Mouse (Mus musculus): ENCODE results near the gene Dnaic2.

Gene Dnaic2

GRCm38 (mm10) chr11:114764820-114765818, 37.9 kb downstream of the Dnaic2 start, which contains the start of gene Kif19a:
Gene Kif19a (plus strand): TSS chr11:114765388.
- peak; percentile 74 for DNase-seq

- DNase-seq: no peak
Observed at GRCm38 (mm10) chr11:114769911-114770310, 42.7 kb downstream of the Dnaic2 start.

- DNase-seq: no peak
Observed at GRCm38 (mm10) chr11:114771896-114772295, 44.7 kb downstream of the Dnaic2 start.

DNA sequence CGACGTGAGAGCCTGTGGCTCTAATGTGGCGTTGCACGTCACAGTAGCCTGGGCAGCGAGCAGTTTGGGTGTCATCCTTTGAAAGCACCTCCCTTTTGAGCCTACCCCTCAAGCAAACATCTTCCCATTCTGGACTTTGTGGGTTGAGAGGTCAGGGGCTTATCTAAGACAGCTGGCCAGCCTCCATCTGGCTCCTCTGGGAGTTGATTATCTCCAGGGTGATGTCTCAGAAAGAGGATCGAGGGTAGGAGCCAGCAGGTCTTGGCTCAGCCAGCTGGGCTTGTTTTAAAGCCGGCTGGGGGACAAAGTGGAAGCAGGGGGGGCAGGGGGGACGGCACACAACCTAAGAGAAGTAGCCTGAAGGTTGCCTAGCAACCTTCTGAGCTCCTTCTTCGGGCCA, 52.9 kb downstream of the Dnaic2 start:
- DNase-seq: no peak

- no peak for DNase-seq
Observed at GRCm38 (mm10) chr11:114785892-114786291, 58.7 kb downstream of the Dnaic2 start.

DNA sequence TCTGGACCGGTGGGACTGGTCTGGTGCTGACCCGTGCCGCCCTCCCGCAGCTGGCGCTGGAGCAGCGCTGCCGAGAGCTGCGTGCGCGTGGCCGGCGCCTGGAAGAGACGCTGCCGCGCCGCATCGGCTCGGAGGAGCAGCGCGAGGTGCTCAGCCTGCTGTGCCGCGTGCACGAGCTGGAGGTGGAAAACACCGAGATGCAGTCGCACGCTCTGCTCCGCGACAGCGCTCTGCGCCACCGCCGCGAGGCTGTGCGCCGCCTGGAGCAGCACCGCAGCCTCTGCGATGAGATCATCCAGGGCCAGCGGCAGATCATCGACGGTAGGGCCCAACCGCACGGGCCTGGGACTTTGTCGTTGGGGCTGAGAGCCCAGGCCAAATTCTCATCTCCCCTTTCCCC, 59.1 kb downstream of the Dnaic2 start:
- DNase-seq: no peak

DNA sequence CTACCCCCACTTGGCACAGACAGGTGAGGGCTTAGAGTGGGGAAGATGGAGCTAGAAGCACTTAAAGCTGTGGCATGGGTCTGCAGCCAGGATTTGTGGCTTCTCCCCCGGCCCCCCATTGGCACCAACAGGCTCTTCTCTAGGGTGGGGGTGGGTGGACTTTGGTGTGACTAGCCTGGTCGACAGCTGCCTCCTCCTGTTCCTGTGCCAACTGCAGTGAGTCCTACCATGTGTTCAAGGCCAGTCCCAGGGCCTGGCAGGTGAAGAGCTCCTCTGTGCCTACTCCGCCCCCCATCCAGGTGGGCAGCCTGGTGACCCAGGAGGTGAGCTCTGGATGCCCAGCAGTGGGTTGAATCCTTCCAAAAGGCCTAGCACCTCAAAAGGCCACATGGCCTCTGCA, 60.4 kb downstream of the Dnaic2 start:
- DNase-seq: no peak

GRCm38 (mm10) chr11:114789061-114789714, 62.0 kb downstream of the Dnaic2 start:
- peak; percentile 75 for DNase-seq

DNA sequence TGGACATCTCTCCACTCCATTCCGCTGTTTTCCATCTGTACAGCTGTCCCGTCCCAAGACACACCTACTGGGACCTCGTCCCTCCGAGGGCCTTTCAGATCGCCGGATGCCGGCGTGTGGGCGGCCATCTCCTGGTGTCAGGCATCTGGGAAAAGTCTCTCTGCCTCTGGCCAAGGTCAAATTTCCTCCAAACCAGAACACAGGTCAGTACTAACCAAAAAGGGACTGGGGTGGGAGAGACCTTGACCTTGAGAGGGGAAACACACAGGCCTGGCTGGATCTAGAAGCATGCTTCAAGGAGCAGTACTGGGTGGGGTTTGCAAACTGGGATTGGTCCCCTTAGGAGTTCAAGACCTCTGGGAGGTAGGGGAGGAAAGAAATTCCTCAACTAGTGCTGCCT, 62.5 kb downstream of the Dnaic2 start:
- no peak for DNase-seq

- no peak for DNase-seq
Observed at GRCm38 (mm10) chr11:114790171-114790570, 63.0 kb downstream of the Dnaic2 start.

DNA sequence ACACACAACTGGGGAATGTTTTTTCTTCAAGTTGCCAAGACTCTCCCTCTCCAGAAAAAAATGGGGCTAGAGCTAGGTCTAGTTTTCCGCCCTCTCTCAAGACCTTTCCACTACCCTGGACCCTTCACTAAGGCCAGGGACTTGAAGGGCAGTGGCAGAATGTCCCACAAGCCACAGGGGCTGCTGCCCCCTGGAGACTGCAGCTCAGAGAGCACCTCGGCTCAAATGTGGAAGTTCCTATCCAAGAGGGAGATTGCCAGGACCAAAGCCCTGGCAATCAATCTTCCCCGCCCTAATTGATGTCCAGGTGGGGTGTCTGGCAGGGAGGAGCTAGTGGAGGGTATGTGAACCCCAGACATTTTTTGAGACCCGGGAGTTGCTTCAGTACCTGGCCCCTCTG, 63.6 kb downstream of the Dnaic2 start:
- no peak for DNase-seq

GRCm38 (mm10) chr11:114791351-114791889, 64.2 kb downstream of the Dnaic2 start:
- no peak for DNase-seq

DNA sequence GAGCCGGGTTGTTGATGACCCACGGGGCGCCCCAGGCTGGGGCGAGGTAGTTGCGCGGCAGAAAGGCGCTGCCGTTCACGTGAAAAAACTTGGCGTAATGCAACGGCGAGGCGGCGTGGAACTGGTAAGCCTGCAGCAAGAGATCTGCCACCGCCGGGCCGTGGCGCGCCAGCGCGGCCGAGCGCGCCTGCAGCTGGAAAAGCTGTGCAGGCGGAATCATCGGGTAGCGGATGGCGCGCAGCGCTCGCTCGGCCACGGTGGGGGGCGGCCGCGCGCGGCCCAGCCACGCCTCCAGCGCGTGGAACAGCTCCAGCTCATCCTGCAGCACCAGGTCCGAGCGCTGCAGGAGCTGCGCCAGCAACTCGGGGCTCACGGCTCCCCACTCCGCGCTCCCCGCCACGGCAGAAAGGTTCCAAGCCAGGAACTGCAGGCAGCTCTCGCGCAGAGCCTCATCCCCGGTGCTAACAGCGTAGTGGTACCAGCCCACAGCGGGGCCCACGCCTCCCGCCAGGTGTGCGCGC, 64.7 kb downstream of the Dnaic2 start:
- DNase-seq: no peak

DNA sequence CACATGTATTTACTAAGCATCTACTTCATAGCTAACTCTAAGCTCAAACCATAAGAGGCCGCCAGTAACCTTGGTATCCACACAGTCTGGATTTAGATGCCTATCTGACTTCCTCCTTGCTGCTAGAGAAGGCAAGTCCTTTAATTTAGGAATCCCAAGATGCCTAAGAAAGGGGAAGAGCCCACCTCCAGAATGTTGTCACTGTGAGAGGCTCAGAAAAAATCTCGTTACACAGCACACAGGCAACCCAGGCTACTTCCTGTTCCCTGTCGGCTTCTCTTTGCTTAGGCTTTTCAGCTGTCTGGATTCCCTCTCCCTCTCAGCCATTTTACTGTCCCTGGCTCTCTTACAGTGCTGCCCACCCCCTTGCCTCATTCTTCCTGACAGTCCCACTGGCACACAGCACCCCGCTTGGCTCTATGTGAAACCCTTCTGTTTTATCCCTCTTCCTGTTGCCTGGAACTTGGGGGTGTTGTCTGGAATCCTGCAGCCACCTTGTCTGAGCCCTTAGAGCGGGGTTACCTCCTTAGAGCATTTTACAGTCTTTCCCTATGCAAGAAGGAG, 65.8 kb downstream of the Dnaic2 start:
- DNase-seq: no peak

DNA sequence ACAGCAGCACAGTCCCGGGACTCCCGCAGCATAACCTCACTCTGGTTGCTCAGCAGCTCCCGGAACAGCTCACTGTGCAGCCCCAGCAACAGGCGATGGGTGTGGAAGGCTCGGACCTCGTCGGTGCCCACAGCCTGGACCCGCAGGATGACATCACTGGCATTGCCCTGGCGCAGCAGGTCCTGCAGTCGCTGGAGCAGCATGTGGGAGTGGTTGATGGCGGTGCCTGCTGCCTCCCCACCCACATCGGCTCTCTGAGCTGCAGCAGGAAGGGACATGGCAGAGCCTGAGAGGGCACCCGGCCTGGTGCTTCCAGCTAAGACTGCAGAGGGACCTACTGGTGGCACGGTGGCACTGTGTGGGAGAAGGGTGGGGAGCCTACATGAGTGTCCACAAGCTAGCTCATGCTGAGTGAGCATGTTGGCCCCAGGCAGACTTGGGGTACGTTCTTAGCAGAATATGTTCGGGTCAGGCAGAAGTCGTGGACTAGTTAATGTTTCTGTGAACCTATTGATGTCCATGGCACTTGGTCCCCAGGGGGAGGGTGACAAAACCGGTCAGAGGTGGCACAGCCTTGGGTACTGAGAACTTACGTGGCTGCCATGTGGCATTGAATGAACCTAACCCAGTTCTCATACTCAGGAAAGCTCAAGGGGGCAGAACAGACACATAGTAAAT, 66.8 kb downstream of the Dnaic2 start:
- DNase-seq: no peak

DNA sequence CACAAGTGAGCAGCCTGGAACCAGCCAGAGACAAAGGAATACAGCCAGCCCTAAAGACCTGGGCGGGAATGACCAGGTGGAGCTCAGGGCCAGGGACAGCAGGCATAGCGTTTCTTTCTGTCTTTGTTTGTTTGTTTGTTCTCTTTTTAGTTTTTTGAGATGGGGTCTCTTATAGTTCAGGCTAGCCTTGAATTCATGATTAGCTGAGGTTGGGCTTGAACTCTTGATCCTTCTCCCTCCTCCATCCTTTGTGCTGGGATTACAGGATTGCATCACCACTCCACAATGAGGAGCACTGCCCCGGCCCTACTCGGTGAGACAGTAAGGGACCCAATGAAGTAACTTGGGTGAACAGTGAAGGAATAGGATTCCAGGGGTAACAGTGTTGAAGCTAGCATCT, 67.5 kb downstream of the Dnaic2 start:
- DNase-seq: no peak

- peak; percentile 34 for DNase-seq
Observed at GRCm38 (mm10) chr11:114795231-114795746, 68.1 kb downstream of the Dnaic2 start.

DNA sequence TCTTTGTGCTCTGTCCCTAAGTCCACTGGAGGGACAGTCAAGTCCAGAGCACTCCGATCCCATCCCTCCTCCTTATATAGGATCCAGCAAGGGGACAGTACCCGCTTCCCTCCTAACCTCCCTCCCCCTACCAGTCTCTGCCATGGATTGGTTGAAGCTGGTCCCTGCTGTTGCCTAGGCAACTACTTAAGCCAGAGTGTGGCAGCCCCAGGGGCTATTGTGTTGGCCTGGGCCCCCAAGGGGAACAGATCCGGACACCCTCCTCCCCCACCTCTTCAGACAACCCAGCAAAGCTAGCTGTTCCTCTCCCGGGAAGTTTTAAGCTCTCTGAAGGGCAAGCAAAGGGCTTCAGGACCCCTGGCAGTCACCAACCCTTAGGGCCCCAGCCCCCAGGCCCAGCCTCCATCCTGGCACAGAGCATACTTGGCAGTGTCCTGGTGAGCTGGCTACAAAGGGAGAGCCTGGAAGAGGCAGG, 68.7 kb downstream of the Dnaic2 start, which contains the start of gene Btbd17:
TSS of gene Btbd17 (minus strand) at position 98 of the 475 bp plus-strand sequence.
- no peak for DNase-seq

GRCm38 (mm10) chr11:114797176-114797575, 70.0 kb downstream of the Dnaic2 start:
- no peak for DNase-seq

GRCm38 (mm10) chr11:114797981-114798380, 70.8 kb downstream of the Dnaic2 start:
- DNase-seq: no peak

DNA sequence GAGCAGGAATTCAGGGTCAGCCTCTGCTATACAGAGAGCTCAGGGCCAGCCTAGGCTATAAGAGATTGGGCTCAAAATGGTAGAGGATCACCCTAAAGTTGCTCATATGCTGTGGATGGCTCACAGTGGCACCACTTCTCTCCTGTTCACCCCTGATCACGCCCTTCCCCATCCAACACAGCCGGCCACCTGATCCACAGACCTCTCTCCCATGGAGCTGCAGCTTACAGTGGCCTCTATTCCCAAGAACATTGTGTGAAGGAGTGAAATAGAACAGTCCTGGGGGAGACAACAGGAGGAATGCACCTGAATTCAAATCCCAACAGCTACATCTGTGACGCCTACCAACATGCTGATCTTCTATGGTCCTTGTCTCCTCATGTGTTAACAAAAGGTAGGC, 71.4 kb downstream of the Dnaic2 start, which contains the start of gene Gpr142:
TSS of gene Gpr142 (plus strand) at position 301 of the 400 bp plus-strand sequence.
- DNase-seq: no peak

DNA sequence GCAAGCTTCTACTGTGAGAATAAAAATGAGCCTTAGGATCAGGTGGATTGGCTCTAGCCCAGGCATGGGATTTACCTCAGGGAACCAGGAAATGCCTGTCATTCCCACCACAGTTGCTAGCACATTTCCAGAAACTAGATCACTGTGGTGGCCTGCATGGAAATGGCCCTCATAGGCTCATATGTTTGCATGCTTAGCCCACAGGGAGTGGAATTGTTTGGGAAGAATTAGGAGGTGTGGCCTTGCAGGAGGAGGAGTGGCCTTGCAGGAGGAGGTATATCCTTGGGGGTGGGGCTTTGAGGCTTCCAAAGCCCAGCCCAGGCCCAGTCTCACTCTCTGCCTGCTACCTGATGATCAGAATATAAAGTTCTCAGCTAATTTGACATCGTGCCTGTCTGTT, 74.7 kb downstream of the Dnaic2 start:
- DNase-seq: no peak
